Mouse (Mus musculus): ENCODE measurements around the gene Spata4.

- TF ChIP-seq EP300 (IDR thresholded peaks at IDR 0.05; ENCODE audit: low read depth), result no peak
- no peak for TF ChIP-seq CTCF (IDR thresholded peaks at IDR 0.05; ENCODE audit: low read depth)
Observed at GRCm38 (mm10) chr8:54570618-54571609, 29.7 kb upstream of the Spata4 start.
